8 mouse cellular contexts compared by ENCODE assay signal in the genomic region with DNA sequence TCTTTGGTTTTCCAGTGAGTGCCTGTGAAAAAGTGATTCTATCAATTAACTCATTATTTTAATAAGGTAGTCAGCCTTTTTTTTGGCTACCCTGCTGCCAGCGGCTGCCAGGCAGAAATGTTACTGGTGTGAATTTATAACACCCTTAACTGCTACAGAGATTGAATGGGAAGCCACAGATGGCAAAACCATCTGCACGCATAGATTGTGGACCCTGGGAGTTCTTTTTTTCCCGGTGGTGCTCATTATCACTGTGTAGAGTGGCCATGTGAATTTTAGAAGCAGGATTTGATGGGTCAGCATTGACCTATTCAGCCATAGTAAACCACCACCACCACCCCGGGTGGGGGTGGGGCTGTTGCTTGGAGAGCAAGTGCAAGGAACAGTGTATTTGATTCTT. TPM values are rescaled to one million over a fixed set of nuclear protein-coding genes. Genes with fewer than 3 reads are reported as not detected.
A peak's percentile ranks its signal among the peaks of the same experiment; 100 is the strongest.
DNase-seq lines count a peak whose midpoint lies in the region; ATAC-seq and TF ChIP-seq lines count a peak whose summit lies in the region.

No protein-coding gene starts in this region.

- H3K4me1 ChIP-seq in kidney, adult 2 months (ENCODE audit: control insufficient read depth, insufficient read depth, low read length): peaks cover 13% of the 10 kb centered on the region
- H3K4me1 ChIP-seq in forebrain, embryonic 12.5 days: peaks cover 36% of the 10 kb centered on the region
- H3K4me1 ChIP-seq in limb, embryonic 12.5 days (replicated peaks): peaks cover 18% of the 10 kb centered on the region

- H3K27ac ChIP-seq in kidney, adult 2 months (ENCODE audit: insufficient read depth, low read depth, low read length): no peak overlapping the region
- H3K27ac ChIP-seq in forebrain, embryonic 12.5 days: peak overlapping the region; percentile 86; the same call in 1 of the 2 replicates
- H3K27ac ChIP-seq in limb, embryonic 12.5 days: peak overlapping the region; percentile 84; the same call in 1 of the 2 replicates

- no peak for TF ChIP-seq POLR2A in kidney, adult 2 months (IDR thresholded peaks at IDR 0.05; ENCODE audit: low read depth, low read length)

- peak overlapping the region; percentile 80 for H3K4me2 ChIP-seq in forebrain, embryonic 12.5 days
- peak overlapping the region; percentile 61 for H3K4me2 ChIP-seq in limb, embryonic 12.5 days

- no peak for TF ChIP-seq CTCF in kidney, adult 2 months (conservative IDR thresholded peaks at IDR 0.05; ENCODE audit: insufficient read depth, insufficient read length, low read depth, low read length)

- peak; percentile 16 for DNase-seq in kidney, adult 2 months
- DNase-seq in kidney, adult 8-10 months: no peak
- DNase-seq in MN1 (ENCODE audit: low spot score): peak; percentile 23
- peak; percentile 17 for DNase-seq in retina, postnatal 1 day
- no peak for DNase-seq in yolk sac, embryonic 10.5 days (ENCODE audit: low spot score)
- no peak for DNase-seq in thymus, postnatal 25 days

- H3K9me3 ChIP-seq in forebrain, embryonic 12.5 days: no peaks in the 10 kb centered on the region
- H3K9me3 ChIP-seq in limb, embryonic 12.5 days: no peaks in the 10 kb centered on the region

- no peak for ATAC-seq in forebrain, embryonic 12.5 days (ENCODE audit: low FRiP score)
- ATAC-seq in limb, embryonic 12.5 days (ENCODE audit: insufficient number of reproducible peaks, insufficient read depth, low FRiP score, low TSS enrichment, low read depth): no peak

- no peaks in the 10 kb centered on the region for H3K36me3 ChIP-seq in kidney, adult 2 months (ENCODE audit: control insufficient read depth, insufficient read depth, low read length)
- peaks cover 34% of the 10 kb centered on the region for H3K36me3 ChIP-seq in forebrain, embryonic 12.5 days (replicated peaks)
- H3K36me3 ChIP-seq in limb, embryonic 12.5 days: peaks cover 39% of the 10 kb centered on the region

- no peaks in the 10 kb centered on the region for H3K27me3 ChIP-seq in kidney, adult 2 months (replicated peaks; ENCODE audit: control insufficient read depth, insufficient read depth, low read length)
- H3K27me3 ChIP-seq in forebrain, embryonic 12.5 days: no peaks in the 10 kb centered on the region
- H3K27me3 ChIP-seq in limb, embryonic 12.5 days: no peaks in the 10 kb centered on the region

- WGBS in kidney, adult 2 months: 4% methylated on average over 4 of the region's 4 CpGs
- 8% methylated on average over 4 of the region's 4 CpGs for WGBS in forebrain, embryonic 12.5 days
- whole genome bisulfite sequencing in limb, embryonic 12.5 days: 17% methylated on average over 4 of the region's 4 CpGs

- peak overlapping the region; percentile 86 for H3K9ac ChIP-seq in forebrain, embryonic 12.5 days
- H3K9ac ChIP-seq in limb, embryonic 12.5 days (replicated peaks): peak overlapping the region; percentile 87

- peak overlapping the region; percentile 94 for H3K4me3 ChIP-seq in kidney, adult 2 months (ENCODE audit: insufficient read depth, low read depth, low read length)
- H3K4me3 ChIP-seq in forebrain, embryonic 12.5 days (replicated peaks): peak overlapping the region; percentile 92
- H3K4me3 ChIP-seq in limb, embryonic 12.5 days (replicated peaks): peak overlapping the region; percentile 91

RNA-seq across cellular contexts. Expression of gene Pdia6, which starts 1.0 kb away (rescaled TPM):
- polyA plus RNA-seq in kidney, adult 2 months (2012; rRNA removed): 60.0 and 70.7 TPM in 2 replicates
- 454 and 460 TPM in 2 replicates for polyA plus RNA-seq in forebrain, embryonic 12.5 days (2016; fragmentation: Nextera tagmentation; extraction: Ambion mirVana)
- polyA plus RNA-seq in limb, embryonic 12.5 days (2016; fragmentation: Nextera tagmentation; extraction: Ambion mirVana): 582 and 622 TPM in 2 replicates

Comparison
In these comparisons a context has a peak if more than half of its experiments do, and no peak if none do; other contexts are left out.
1. DNase-seq: peak in kidney, adult 2 months (single experiment), MN1 (single experiment) and retina, postnatal 1 day (single experiment); none in kidney, adult 8-10 months (0 of 2), yolk sac, embryonic 10.5 days (single experiment) and thymus, postnatal 25 days (single experiment).
2. Peak in every context shown above with its lines, with median percentiles within 50 percentile points of each other: H3K4me3 ChIP-seq.